Mouse (Mus musculus) ES-Bruce4 (cell line): ENCODE data around the gene Mkrn2. TPM values are rescaled to one million over a fixed set of nuclear protein-coding genes. Genes with fewer than 3 reads are reported as not detected.

ENCODE experiments used
- H3K27ac ChIP-seq: 2 replicates; pipeline ENCODE4 v1.5.1; 2012; ENCODE audit warnings: low read length, inconsistent platforms; ENCODE audit not compliant: insufficient read depth
- H3K27me3 ChIP-seq: 2 replicates; pipeline ENCODE4 v1.6.1; 2012; ENCODE audit warnings: mild to moderate bottlenecking, low read length, inconsistent platforms; ENCODE audit not compliant: control insufficient read depth, poor library complexity, insufficient read depth, severe bottlenecking
- H3K36me3 ChIP-seq: 2 replicates; pipeline ENCODE4 v1.6.1; 2012; ENCODE audit warnings: inconsistent platforms, mild to moderate bottlenecking, low read length, moderate library complexity; ENCODE audit not compliant: control insufficient read depth, poor library complexity, insufficient read depth, severe bottlenecking
- H3K4me1 ChIP-seq: one replicate; pipeline ENCODE4 v1.8.1; 2011; ENCODE audit warnings: low read length; ENCODE audit not compliant: control insufficient read depth, insufficient read depth
- H3K4me3 ChIP-seq: 2 replicates; pipeline ENCODE4 v1.5.1; 2011; ENCODE audit warnings: low read depth, mild to moderate bottlenecking, low read length
- H3K9ac ChIP-seq: 2 replicates; pipeline ENCODE4 v1.6.1; 2012; ENCODE audit warnings: low read depth, mild to moderate bottlenecking, inconsistent platforms; ENCODE audit not compliant: poor library complexity, severe bottlenecking
- H3K9me3 ChIP-seq: replicated peaks from 2 replicates; pipeline ENCODE4 v1.6.1; 2012; ENCODE audit warnings: mild to moderate bottlenecking, low read length, inconsistent platforms; ENCODE audit not compliant: control insufficient read depth, poor library complexity, insufficient read depth, severe bottlenecking
- CTCF ChIP-seq: IDR thresholded peaks from one replicate; pipeline ENCODE4 v1.8.1; 2011; ENCODE audit warnings: low read depth, low read length
- EP300 ChIP-seq: IDR thresholded peaks from 2 replicates; pipeline ENCODE4 v1.6.1; 2011; ENCODE audit warnings: low read depth, low read length; ENCODE audit not compliant: insufficient read depth
- POLR2A ChIP-seq: IDR thresholded peaks from one replicate; pipeline ENCODE4 v1.8.1; 2011; ENCODE audit warnings: low read length; ENCODE audit not compliant: insufficient read depth
- polyA plus RNA-seq: library from polyadenylated mRNA; stranded (reverse); fragments of >200 nt; gene quantifications from 2 replicates; pipeline ENCODE4 v1.2.4, GENCODE M21; 2011; ENCODE audit warnings: low read depth; ENCODE audit not compliant: missing spikeins, insufficient read depth, insufficient read length

The Mkrn2 gene
- polyA plus RNA-seq, 1 experiment = 45.1 TPM

DNA sequence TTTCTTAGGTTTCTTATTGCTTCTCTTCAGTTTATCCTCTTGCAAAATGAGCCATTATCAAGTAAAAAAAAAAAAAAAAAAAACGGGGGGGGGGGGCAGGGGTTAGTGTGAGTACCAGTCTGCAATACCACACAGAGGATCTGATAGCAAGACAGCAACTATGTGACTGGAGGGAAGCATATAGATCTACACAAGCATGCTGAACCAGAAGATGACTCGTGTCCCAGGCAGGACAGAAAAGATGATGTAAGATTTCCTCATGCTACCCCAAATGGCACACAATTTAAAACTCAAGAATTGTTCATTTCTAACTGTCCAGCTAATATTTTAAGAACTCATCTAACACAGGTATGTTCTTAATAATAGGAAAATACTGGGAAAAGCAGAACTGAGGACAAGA, 52.2 kb downstream of the Mkrn2 start:
- Histone ChIP-seq H3K4me3 (no peak overlapping the region), H3K9me3 (no peaks in the 10 kb centered on the region), H3K9ac (no peak overlapping the region), H3K36me3 (no peaks in the 10 kb centered on the region), H3K27ac (no peak overlapping the region), H3K4me1 (peaks cover 8% of the 10 kb centered on the region), H3K27me3 (no peaks in the 10 kb centered on the region)
- TF ChIP-seq POLR2A (no peak), CTCF (no peak), EP300 (no peak)

DNA sequence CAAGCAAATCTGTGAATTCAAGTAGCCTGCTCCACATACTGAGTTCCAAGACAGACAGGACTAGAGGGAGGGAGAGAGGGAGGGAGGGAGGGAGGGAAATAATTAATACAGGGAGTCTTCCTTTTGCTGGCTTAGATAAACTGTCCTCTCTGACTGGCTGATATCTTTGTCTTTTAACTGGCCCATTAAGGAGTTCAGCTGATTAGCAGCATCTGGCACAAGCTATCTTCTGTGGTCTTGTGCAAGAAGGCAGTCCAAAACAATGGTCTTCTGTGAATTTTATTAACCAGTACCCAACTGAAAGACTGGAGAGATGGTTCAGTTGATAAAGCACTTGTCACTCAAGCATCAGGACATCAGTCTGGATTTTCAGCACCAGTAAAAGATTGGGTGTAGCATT, 57.1 kb downstream of the Mkrn2 start:
- peaks cover 3% of the 10 kb centered on the region for H3K4me1 ChIP-seq

DNA sequence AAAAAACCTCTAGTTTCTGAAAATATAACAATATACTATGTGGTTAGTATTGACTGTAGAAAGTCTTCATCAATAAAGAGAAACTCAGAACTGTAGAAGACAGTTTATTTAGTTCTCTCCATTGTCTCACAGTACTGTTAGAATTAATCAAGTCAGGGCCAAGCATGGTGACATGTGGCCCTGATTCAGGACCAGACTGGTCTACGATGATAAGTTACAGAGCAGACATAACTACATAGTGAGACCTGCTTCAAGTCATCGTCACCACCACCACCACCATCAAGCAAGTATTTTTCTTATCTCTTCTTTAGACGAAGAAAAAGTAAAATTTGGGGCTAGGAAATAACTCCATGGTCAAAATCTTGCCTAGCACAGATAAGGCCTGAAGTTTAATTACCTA, 62.6 kb downstream of the Mkrn2 start:
- no peaks in the 10 kb centered on the region for H3K27me3 ChIP-seq
- no peak overlapping the region for H3K9ac ChIP-seq
- H3K4me1 ChIP-seq = no peaks in the 10 kb centered on the region
- H3K27ac ChIP-seq = no peak overlapping the region
- no peak for TF ChIP-seq EP300
- TF ChIP-seq CTCF = no peak
- no peak for TF ChIP-seq POLR2A
- H3K36me3 ChIP-seq = no peaks in the 10 kb centered on the region; the same call in 1 of the 2 replicates
- H3K9me3 ChIP-seq = no peaks in the 10 kb centered on the region
- no peak overlapping the region for H3K4me3 ChIP-seq

More for the DNA sequence above, 57.1 kb downstream of the Mkrn2 start:
- TF ChIP-seq CTCF (no peak), POLR2A (no peak), EP300 (no peak)
- Histone ChIP-seq H3K27ac (no peak overlapping the region), H3K9me3 (no peaks in the 10 kb centered on the region), H3K27me3 (no peaks in the 10 kb centered on the region), H3K36me3 (no peaks in the 10 kb centered on the region), H3K9ac (no peak overlapping the region), H3K4me3 (no peak overlapping the region)

DNA sequence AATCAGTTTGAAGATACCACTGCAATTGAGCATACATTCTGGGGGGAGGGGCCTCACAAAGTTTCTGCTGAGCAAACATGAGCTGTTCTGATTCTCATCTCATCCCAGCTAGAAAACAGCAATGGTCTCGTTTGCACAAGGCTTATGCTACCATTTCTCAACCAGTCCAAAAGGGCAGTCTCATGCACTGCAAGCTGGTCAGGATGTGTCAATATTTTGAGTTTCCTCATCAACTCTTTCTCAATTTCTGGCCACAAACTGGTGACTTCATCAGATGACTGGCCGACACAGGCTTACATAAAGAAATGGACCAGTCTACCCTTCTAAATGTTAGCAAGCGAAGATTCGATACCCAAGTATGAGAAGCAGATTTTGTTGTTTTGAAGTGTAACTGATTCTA, 64.9 kb downstream of the Mkrn2 start:
- Histone ChIP-seq H3K4me3 (no peak overlapping the region), H3K9me3 (no peaks in the 10 kb centered on the region), H3K9ac (no peak overlapping the region), H3K4me1 (peaks cover 3% of the 10 kb centered on the region), H3K27me3 (no peaks in the 10 kb centered on the region), H3K27ac (no peak overlapping the region), H3K36me3 (no peaks in the 10 kb centered on the region; the same call in 1 of the 2 replicates)
- TF ChIP-seq POLR2A = no peak
- TF ChIP-seq EP300 = no peak
- TF ChIP-seq CTCF = no peak

Other genes starting within 250 kb of the Mkrn2 start
- gene Pparg, start 241.0 kb upstream of the Mkrn2 start, polyA plus RNA-seq = 1.1 TPM in 1 of 2 replicates, not detected in the other
- 28.4 and 35.7 TPM in 2 replicates for gene Tsen2, start 57.2 kb upstream of the Mkrn2 start, polyA plus RNA-seq
- gene Mkrn2os, start 9.3 kb upstream of the Mkrn2 start, polyA plus RNA-seq = not detected in 2 replicates
- 67.7 and 81.1 TPM in 2 replicates for gene Raf1, start 74.7 kb downstream of the Mkrn2 start, polyA plus RNA-seq
- gene Tmem40, start 160.5 kb downstream of the Mkrn2 start, polyA plus RNA-seq = 12.9 and 16.9 TPM in 2 replicates
- gene Cand2, start 172.6 kb downstream of the Mkrn2 start, polyA plus RNA-seq = 12.8 and 13.9 TPM in 2 replicates
- gene Rpl32, start 206.8 kb downstream of the Mkrn2 start, polyA plus RNA-seq = 3,790 and 3,890 TPM in 2 replicates
- 0.88 and 1.1 TPM in 2 replicates for gene Efcab12, start 236.5 kb downstream of the Mkrn2 start, polyA plus RNA-seq